Mouse (Mus musculus) pancreas, adult 10 weeks (tissue): ENCODE data around the gene Btnl6. TPM values are rescaled to one million over a fixed set of nuclear protein-coding genes. Genes with fewer than 3 reads are reported as not detected.

ENCODE experiments used
- polyA plus RNA-seq: library from polyadenylated mRNA; stranded (reverse); fragments of 350-450 nt; fragmentation: Illumina TruSeq; extraction: RNeasy Lipid Tissue Mini Kit (QIAGEN cat#74804); gene quantifications from one replicate; pipeline ENCODE4 v1.2.3, GENCODE M21; 2015; ENCODE audit warnings: low read depth, low replicate concordance; ENCODE audit not compliant: insufficient read depth

Gene Btnl6
- polyA plus RNA-seq: not detected

GRCm38 (mm10) chr17:34517252-34517651 lies at the start of gene Btnl6:
Gene Btnl6 (minus strand): TSS chr17:34517352.

GRCm38 (mm10) chr17:34564003-34564421 lies 46.9 kb upstream of the Btnl6 start, which contains the start of gene Notch4:
Gene Notch4 (plus strand): TSS chr17:34564268.

GRCm38 (mm10) chr17:34477238-34478013 lies 39.7 kb downstream of the Btnl6 start, which contains the start of gene Btnl4:
Gene Btnl4 (minus strand): TSS chr17:34477318.

Other genes with a start within 250 kb of the Btnl6 start
- 56.9 TPM for gene H2-Aa, start 229.5 kb downstream of the Btnl6 start, polyA plus RNA-seq
- 37.0 TPM for gene H2-Eb1, start 211.5 kb downstream of the Btnl6 start, polyA plus RNA-seq
- gene H2-Eb2, start 191.7 kb downstream of the Btnl6 start, polyA plus RNA-seq: not detected
- not detected for gene Btnl2, start 162.5 kb downstream of the Btnl6 start, polyA plus RNA-seq
- gene Btnl1, start 140.2 kb downstream of the Btnl6 start, polyA plus RNA-seq: not detected
- gene BC051142, start 118.5 kb downstream of the Btnl6 start, polyA plus RNA-seq: 4.2 TPM
- gene Btnl4, start 40.0 kb downstream of the Btnl6 start, polyA plus RNA-seq: not detected
- gene Notch4, start 46.9 kb upstream of the Btnl6 start, polyA plus RNA-seq: 13.4 TPM
- gene Gpsm3, start 72.5 kb upstream of the Btnl6 start, polyA plus RNA-seq: 13.2 TPM
- 11.4 TPM for gene Pbx2, start 73.9 kb upstream of the Btnl6 start, polyA plus RNA-seq
- 1.3 TPM for gene Ager, start 80.5 kb upstream of the Btnl6 start, polyA plus RNA-seq
- 23.2 TPM for gene Rnf5, start 86.3 kb upstream of the Btnl6 start, polyA plus RNA-seq
- 22.7 TPM for gene Agpat1, start 86.9 kb upstream of the Btnl6 start, polyA plus RNA-seq
- 3.3 TPM for gene Egfl8, start 98.6 kb upstream of the Btnl6 start, polyA plus RNA-seq
- gene Ppt2, start 111.2 kb upstream of the Btnl6 start, polyA plus RNA-seq: 9.9 TPM
- gene Prrt1, start 112.2 kb upstream of the Btnl6 start, polyA plus RNA-seq: 5.2 TPM
- gene Fkbpl, start 127.4 kb upstream of the Btnl6 start, polyA plus RNA-seq: 2.0 TPM
- gene Atf6b, start 129.8 kb upstream of the Btnl6 start, polyA plus RNA-seq: 10.8 TPM
- gene Tnxb, start 153.2 kb upstream of the Btnl6 start, polyA plus RNA-seq: 12.0 TPM
- gene C4b, start 226.5 kb upstream of the Btnl6 start, polyA plus RNA-seq: 20.6 TPM